In genomic region chr14:76451011-76451410, GRCm38 (mm10) we compare ENCODE assay signal across 13 mouse cellular contexts.
"Had no signal": no experiment of that assay in that cellular context is flagged by ENCODE, and none has a peak within 500 bp of the region (broad histone marks: within the 10 kb centered on the region; RNA-seq: fewer than 3 reads in every experiment).

No protein-coding gene starts in this region.

- H3K4me3 ChIP-seq: intestine, embryonic 15.5 days; left cerebral cortex, adult 2 months; midbrain, embryonic 10.5 days; neural tube, embryonic 12.5 days had no signal

- H3K36me3 ChIP-seq: intestine, embryonic 15.5 days had no signal

- H3K27me3 ChIP-seq: intestine, embryonic 15.5 days; neural tube, embryonic 12.5 days had no signal

- H3K9ac ChIP-seq: intestine, embryonic 15.5 days; liver, embryonic 14.5 days; neural tube, embryonic 12.5 days had no signal

- DNase-seq: kidney, adult 18-20 months; kidney, postnatal 14 days; lung, adult 18-20 months; lung, postnatal 4 days; midbrain, embryonic 14.5 days; thymus, adult 2 months; thymus, postnatal 25 days had no signal

- H3K27ac ChIP-seq: intestine, embryonic 15.5 days; left cerebral cortex, adult 2 months; liver, embryonic 14.5 days; midbrain, embryonic 10.5 days; neural tube, embryonic 12.5 days had no signal

- H3K4me2 ChIP-seq: intestine, embryonic 15.5 days; neural tube, embryonic 12.5 days had no signal

- H3K9me3 ChIP-seq: intestine, embryonic 15.5 days; midbrain, embryonic 10.5 days; neural tube, embryonic 12.5 days had no signal

- ATAC-seq: intestine, embryonic 15.5 days; lung, postnatal 0 days had no signal
